Mouse (Mus musculus) kidney, postnatal 10 days (tissue): ENCODE data around the gene Med29.
A peak's percentile ranks its signal among the peaks of the same experiment; 100 is the strongest.

Experiments used
- DNase-seq: peaks from one replicate; pipeline ENCODE4 v3.0.0; 2021; ENCODE audit warnings: mixed read lengths

Med29 gene

GRCm38 (mm10) chr7:28375176-28375921, 17.2 kb downstream of the Med29 start:
- DNase-seq = peak; percentile 96

- no peak for DNase-seq
Observed at GRCm38 (mm10) chr7:28374647-28375046, 17.9 kb downstream of the Med29 start.

GRCm38 (mm10) chr7:28373891-28374495, 18.5 kb downstream of the Med29 start:
- DNase-seq = no peak

GRCm38 (mm10) chr7:28373131-28373581, 19.4 kb downstream of the Med29 start:
- DNase-seq = peak; percentile 91

- peak; percentile 98 for DNase-seq
Observed at GRCm38 (mm10) chr7:28372251-28373108, 20.0 kb downstream of the Med29 start, which contains the start of gene Plekhg2. TSS of gene Plekhg2 (minus strand) at chr7:28372599.

- DNase-seq = peak; percentile 89
Observed at GRCm38 (mm10) chr7:28371514-28371989, 21.0 kb downstream of the Med29 start.

- peak; percentile 62 for DNase-seq
Observed at GRCm38 (mm10) chr7:28370977-28371513, 21.5 kb downstream of the Med29 start.

- DNase-seq = no peak
Observed at GRCm38 (mm10) chr7:28370051-28370450, 22.5 kb downstream of the Med29 start.

- DNase-seq = no peak
Observed at GRCm38 (mm10) chr7:28368276-28368920, 24.1 kb downstream of the Med29 start.

- no peak for DNase-seq
Observed at GRCm38 (mm10) chr7:28367663-28368275, 24.7 kb downstream of the Med29 start.

GRCm38 (mm10) chr7:28362441-28363060, 30.0 kb downstream of the Med29 start:
- DNase-seq = no peak

- no peak for DNase-seq
Observed at GRCm38 (mm10) chr7:28361647-28362341, 30.7 kb downstream of the Med29 start.

GRCm38 (mm10) chr7:28360291-28360690, 32.2 kb downstream of the Med29 start:
- DNase-seq = no peak

- DNase-seq = peak; percentile 52
Observed at GRCm38 (mm10) chr7:28359854-28360253, 32.7 kb downstream of the Med29 start.

GRCm38 (mm10) chr7:28358431-28358830, 34.1 kb downstream of the Med29 start:
- peak; percentile 6 for DNase-seq

- peak; percentile 35 for DNase-seq
Observed at GRCm38 (mm10) chr7:28357984-28358383, 34.5 kb downstream of the Med29 start.

GRCm38 (mm10) chr7:28356981-28357380, 35.5 kb downstream of the Med29 start:
- peak; percentile 87 for DNase-seq

GRCm38 (mm10) chr7:28355221-28355620, 37.3 kb downstream of the Med29 start:
- no peak for DNase-seq

- no peak for DNase-seq
Observed at GRCm38 (mm10) chr7:28354596-28354995, 37.9 kb downstream of the Med29 start.

- DNase-seq = no peak
Observed at GRCm38 (mm10) chr7:28354113-28354581, 38.4 kb downstream of the Med29 start.

GRCm38 (mm10) chr7:28353267-28353666, 39.2 kb downstream of the Med29 start:
- DNase-seq = peak; percentile 34
